Mouse (Mus musculus) adrenal gland, adult (tissue): ENCODE measurements around the gene Atp6v0a2.

Experiments used
- DNase-seq, 2 experiments: peaks; one replicate each; pipeline ENCODE4 v3.0.0; 2022 to 2023; ENCODE audit warnings: low spot score in 1 of 2; ENCODE audit not compliant: inconsistent age in 2 of 2

Gene Atp6v0a2

GRCm38 (mm10) chr5:124636139-124636538, 7.8 kb downstream of the Atp6v0a2 start:
- DNase-seq: no peak

- peak in 1 of 2 experiments; percentile 52 for DNase-seq
Measured at GRCm38 (mm10) chr5:124636694-124637093, 8.3 kb downstream of the Atp6v0a2 start.

- DNase-seq: no peak
Measured at GRCm38 (mm10) chr5:124637300-124637699, 8.9 kb downstream of the Atp6v0a2 start.

DNA sequence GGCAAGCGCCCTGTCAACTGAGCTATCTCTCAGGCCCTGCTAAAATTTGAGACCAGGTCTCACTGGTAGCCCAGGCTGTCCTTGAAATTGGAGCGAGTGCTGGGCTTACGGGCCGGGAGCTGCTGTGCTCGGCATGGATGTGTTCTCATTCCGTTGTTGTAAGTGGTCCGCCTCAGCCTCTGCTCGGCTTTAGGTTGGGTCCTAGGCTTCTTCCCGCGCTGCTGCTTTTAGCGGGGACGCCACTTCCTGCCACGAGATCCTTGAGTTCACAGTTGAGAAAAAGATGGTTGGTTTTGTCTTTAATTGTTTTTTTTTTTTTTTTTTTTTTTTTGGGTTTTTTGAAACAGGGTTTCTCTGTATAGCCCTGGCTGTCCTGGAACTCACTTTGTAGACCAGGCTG, 9.5 kb downstream of the Atp6v0a2 start:
- no peak for DNase-seq

GRCm38 (mm10) chr5:124713741-124714140, 85.4 kb downstream of the Atp6v0a2 start:
- DNase-seq: no peak

GRCm38 (mm10) chr5:124715135-124715534, 86.8 kb downstream of the Atp6v0a2 start:
- DNase-seq: peak; percentile 53 to 74

- no peak for DNase-seq
Measured at GRCm38 (mm10) chr5:124717969-124718368, 89.6 kb downstream of the Atp6v0a2 start.

DNA sequence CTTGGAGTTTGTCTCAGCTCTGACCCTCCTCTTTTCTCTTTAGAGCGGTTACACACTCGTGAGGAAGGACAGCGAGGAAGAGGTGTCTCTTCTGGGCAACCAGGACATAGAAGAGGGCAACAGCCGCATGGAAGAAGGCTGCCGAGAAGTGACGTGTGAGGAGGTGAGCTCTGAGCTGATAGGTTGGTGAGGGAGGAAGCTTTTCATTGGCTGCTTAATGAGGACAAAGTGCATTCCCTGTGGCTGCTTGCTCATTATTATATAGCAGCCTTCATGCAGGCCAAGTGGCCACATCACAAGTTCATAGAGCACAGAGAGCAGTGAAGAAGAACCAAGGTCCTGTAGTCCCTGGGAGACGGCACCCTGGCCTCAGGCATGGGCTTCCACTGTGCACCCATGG, 90.0 kb downstream of the Atp6v0a2 start:
- DNase-seq: no peak

DNA sequence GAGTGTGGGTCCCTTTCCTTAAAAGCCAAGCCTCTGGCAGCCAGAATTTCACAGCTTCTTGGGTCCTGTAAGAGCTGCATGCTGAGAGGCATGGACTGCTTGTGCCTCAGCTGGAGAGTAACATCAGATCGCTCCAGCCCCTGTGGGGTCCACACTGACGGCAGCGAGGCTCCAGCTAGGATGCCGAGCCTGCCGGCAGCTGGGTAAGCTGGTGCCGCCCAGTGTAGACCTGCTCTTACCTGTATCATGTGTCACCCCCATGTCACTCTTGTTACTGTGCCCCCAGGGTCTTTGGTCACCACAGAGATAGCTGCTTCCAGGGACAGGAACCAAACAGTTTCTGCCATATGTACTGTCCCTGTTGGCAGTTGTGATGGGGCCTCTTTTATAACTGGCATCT, 94.7 kb downstream of the Atp6v0a2 start:
- no peak for DNase-seq

GRCm38 (mm10) chr5:124724997-124725396, 96.6 kb downstream of the Atp6v0a2 start, which contains the start of gene Dnah10:
Gene Dnah10 (plus strand): TSS chr5:124725085.
- no peak for DNase-seq

DNA sequence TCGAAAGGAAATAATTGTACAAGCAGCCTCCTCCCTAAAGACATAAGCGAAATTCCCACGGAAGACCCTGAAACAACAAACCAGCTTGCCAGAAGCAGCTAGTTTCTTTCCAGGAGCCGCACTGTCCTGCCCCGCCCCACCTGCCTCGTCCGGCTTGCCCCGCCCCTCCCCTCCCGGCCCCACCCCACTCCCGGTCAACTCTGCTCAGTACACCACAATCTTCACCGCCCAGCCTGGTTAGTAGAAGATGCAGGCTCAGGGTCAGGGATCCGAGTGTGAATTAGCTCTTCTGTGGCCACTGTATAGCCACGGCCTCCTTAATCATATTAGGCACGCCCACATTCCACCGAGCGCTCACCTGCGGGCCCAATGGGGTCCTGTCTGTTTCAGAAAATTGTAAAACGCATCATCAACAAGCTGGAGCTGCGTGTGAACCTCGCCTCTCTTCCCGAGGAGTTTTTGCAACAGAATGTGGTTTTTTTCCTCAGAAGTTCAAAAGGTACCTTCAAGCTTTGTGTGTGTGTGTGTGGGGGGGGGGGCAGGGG, 101.4 kb downstream of the Atp6v0a2 start:
- peak in 1 of 2 experiments; percentile 45 for DNase-seq

DNA sequence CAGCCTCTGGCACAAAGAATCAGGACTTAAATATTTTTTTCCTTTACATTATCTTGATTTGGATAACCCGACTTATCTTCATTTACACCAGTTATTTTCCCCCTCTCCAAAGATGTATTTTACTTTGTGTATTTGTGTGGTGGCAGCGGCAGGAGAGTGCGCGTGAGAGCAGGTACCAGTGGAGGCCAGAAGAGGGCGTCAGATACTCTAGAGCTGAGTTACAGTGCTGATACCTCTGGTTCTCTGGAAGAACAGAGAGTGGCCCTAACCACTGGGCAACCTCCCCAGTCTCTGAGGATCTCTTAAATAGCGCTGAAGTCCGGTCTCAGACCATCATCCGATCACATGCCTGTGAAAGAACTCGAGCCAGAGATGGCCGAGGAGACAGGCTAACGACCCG, 105.6 kb downstream of the Atp6v0a2 start:
- no peak for DNase-seq

GRCm38 (mm10) chr5:124741898-124742599, 113.7 kb downstream of the Atp6v0a2 start:
- no peak for DNase-seq

DNA sequence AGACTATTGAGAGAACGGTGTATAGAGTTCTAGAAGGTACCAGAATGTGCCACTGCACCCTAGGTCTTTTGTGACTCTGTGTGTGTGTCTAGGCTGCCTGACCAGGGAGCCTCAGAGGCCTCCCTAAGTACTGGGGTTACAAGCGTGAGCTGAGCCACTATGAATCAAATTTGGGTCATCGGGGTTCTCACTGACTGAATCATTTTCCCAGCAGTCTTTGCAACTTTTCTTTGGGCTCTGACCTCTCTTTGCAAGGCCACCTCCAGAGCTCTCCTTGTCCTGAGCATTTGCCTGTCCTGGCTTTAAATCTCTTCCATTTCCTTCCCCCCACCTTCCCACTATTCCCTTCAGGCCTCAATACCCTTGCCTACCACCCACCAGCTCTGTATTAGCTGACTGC, 115.5 kb downstream of the Atp6v0a2 start:
- DNase-seq: peak; percentile 50 to 81

- DNase-seq: no peak
Measured at GRCm38 (mm10) chr5:124746220-124746619, 117.8 kb downstream of the Atp6v0a2 start.

- DNase-seq: no peak
Measured at GRCm38 (mm10) chr5:124748296-124748695, 119.9 kb downstream of the Atp6v0a2 start.

GRCm38 (mm10) chr5:124751656-124752055, 123.3 kb downstream of the Atp6v0a2 start:
- DNase-seq: peak; percentile 63 to 66

- peak; percentile 41 to 63 for DNase-seq
Measured at GRCm38 (mm10) chr5:124761011-124761410, 132.6 kb downstream of the Atp6v0a2 start.

- no peak for DNase-seq
Measured at GRCm38 (mm10) chr5:124761787-124762186, 133.4 kb downstream of the Atp6v0a2 start.
